Mouse (Mus musculus) heart, postnatal 10 days (tissue): ENCODE measurements at regions not wholly inside any gene's neighbourhood (a gene's known extent, or its start where the extent isn't known, plus 50 kb on each side); places are given as distances from the start of the nearest gene placed in this dataset.

ENCODE experiments used
- DNase-seq, 2 experiments: peaks; one replicate each; pipeline ENCODE4 v3.0.0; 2021
- intact Hi-C: fragments of 180-260 bp; cut with DNase I; formaldehyde crosslinking; loops from one replicate; pipeline ENCODE4 v1.15.1; 2025

GRCm38 (mm10) chr3:139780054-139780453, 574.6 kb downstream of the Stpg2 start:
- no peak for DNase-seq

GRCm38 (mm10) chr3:139783406-139783805, 577.9 kb downstream of the Stpg2 start:
- intact Hi-C loops, result no loop called here
- DNase-seq, result no peak

More at GRCm38 (mm10) chr3:139780054-139780453, 574.6 kb downstream of the Stpg2 start:
- intact Hi-C loops, result no loop called here

- DNase-seq, result no peak
- intact Hi-C loops, result no loop called here
Measured at GRCm38 (mm10) chr3:139786510-139786909, 581.0 kb downstream of the Stpg2 start.

- intact Hi-C loops, result no loop called here
Measured at GRCm38 (mm10) chr3:139788854-139789253, 583.4 kb downstream of the Stpg2 start.

GRCm38 (mm10) chr3:139796685-139797084, 591.2 kb downstream of the Stpg2 start:
- DNase-seq, result no peak
- intact Hi-C loops, result no loop called here

More at GRCm38 (mm10) chr3:139788854-139789253, 583.4 kb downstream of the Stpg2 start:
- DNase-seq, result no peak

GRCm38 (mm10) chr3:139799059-139799458, 593.6 kb downstream of the Stpg2 start:
- intact Hi-C loops, result no loop called here
- no peak for DNase-seq

GRCm38 (mm10) chr3:139802716-139803710, 597.5 kb downstream of the Stpg2 start:
- intact Hi-C loops, result no loop called here

GRCm38 (mm10) chr3:139828014-139828413, 622.5 kb downstream of the Stpg2 start:
- intact Hi-C loops, result no loop called here
- no peak for DNase-seq

More at GRCm38 (mm10) chr3:139802716-139803710, 597.5 kb downstream of the Stpg2 start:
- peak; percentile 22 to 33 for DNase-seq

- intact Hi-C loops, result no loop called here
- no peak for DNase-seq
Measured at GRCm38 (mm10) chr3:139828581-139828980, 623.1 kb downstream of the Stpg2 start.

- DNase-seq, result no peak
- intact Hi-C loops, result no loop called here
Measured at GRCm38 (mm10) chr3:139832599-139832998, 627.1 kb downstream of the Stpg2 start.

GRCm38 (mm10) chr3:139842015-139842414, 636.5 kb downstream of the Stpg2 start:
- intact Hi-C loops, result no loop called here
- DNase-seq, result no peak

- intact Hi-C loops, result no loop called here
- no peak for DNase-seq
Measured at GRCm38 (mm10) chr3:139842988-139843605, 637.6 kb downstream of the Stpg2 start.

- DNase-seq, result no peak
- intact Hi-C loops, result no loop called here
Measured at GRCm38 (mm10) chr3:139844443-139844842, 638.9 kb downstream of the Stpg2 start.

GRCm38 (mm10) chr3:139847826-139848225, 642.3 kb downstream of the Stpg2 start:
- no peak for DNase-seq
- intact Hi-C loops, result no loop called here

- intact Hi-C loops, result no loop called here
- DNase-seq, result peak in 1 of 2 experiments; percentile 2
Measured at GRCm38 (mm10) chr3:139859966-139860635, 654.6 kb downstream of the Stpg2 start.

- DNase-seq, result peak in 1 of 2 experiments; percentile 3
- intact Hi-C loops, result no loop called here
Measured at GRCm38 (mm10) chr3:139860831-139861371, 655.4 kb downstream of the Stpg2 start.

GRCm38 (mm10) chr3:139866329-139866728, 660.8 kb downstream of the Stpg2 start:
- intact Hi-C loops, result no loop called here
- DNase-seq, result no peak

GRCm38 (mm10) chr3:139867030-139867429, 661.5 kb downstream of the Stpg2 start:
- intact Hi-C loops, result no loop called here
- no peak for DNase-seq

- DNase-seq, result no peak
- intact Hi-C loops, result no loop called here
Measured at GRCm38 (mm10) chr3:139867499-139867898, 662.0 kb downstream of the Stpg2 start.

GRCm38 (mm10) chr3:139869779-139870178, 664.3 kb downstream of the Stpg2 start:
- intact Hi-C loops, result no loop called here
- DNase-seq, result no peak
